Mouse (Mus musculus): Measurements from ENCODE around the gene Stard3nl.

DNA sequence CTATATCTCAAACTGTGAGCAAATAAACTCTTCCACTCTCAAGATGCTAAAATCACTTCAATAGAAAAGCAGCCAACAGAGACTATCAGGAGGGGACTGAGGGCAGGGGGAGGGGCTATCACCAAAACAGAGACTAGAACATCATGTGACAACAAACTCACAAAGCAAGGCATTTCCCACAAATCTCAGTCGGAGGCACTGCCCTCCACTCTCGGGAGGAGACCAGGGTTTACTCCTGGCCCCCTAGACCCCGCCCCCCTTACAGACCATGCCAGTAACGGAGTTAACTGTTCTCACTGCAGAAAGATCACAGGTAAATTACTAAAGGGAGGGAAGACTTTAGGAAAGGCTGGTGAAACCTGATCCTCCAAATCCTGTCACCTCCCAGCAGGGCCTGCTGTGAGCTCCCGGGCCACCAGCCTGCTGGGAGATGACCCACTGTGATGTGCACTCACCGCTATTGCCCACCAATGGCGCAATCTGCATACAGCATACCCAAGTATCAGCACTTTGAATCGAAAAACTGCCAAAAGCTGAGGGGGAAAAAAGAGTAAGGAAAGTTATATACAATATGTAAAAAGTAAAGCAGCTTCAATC lies 23.4 kb downstream of the Stard3nl start:
- TF ChIP-seq CTCF (IDR thresholded peaks at IDR 0.05; ENCODE audit: extremely low read depth, insufficient read depth, insufficient read length, insufficient replicate concordance) (no peak), POLR2A (IDR thresholded peaks at IDR 0.05; ENCODE audit: low read depth, low read length) (no peak)
